Mouse (Mus musculus) heart, embryonic 11.5 days (tissue): ENCODE measurements around the gene Klhl2. TPM values are rescaled to one million over a fixed set of nuclear protein-coding genes. Genes with fewer than 3 reads are reported as not detected.

ENCODE experiments used
- ATAC-seq: fragments of 200-750 bp; cut with Nextera tagmentation; replicated peaks from 2 replicates; pipeline ENCODE4 v1.8.0; 2017; ENCODE audit warnings: moderate library complexity; ENCODE audit not compliant: insufficient number of reproducible peaks, low FRiP score, low TSS enrichment
- H3K27ac ChIP-seq: fragments of 300-500 bp; sonication (generic); 2 replicates; pipeline ENCODE4 v1.5.1; 2014; ENCODE audit warnings: mild to moderate bottlenecking, low read depth, low read length
- H3K27me3 ChIP-seq: fragments of 300-500 bp; sonication (generic); 2 replicates; pipeline ENCODE4 v1.6.1; 2014; ENCODE audit warnings: mild to moderate bottlenecking, low read length, mixed read lengths; ENCODE audit not compliant: control insufficient read depth, insufficient read depth
- H3K36me3 ChIP-seq: fragments of 300-500 bp; sonication (generic); 2 replicates; pipeline ENCODE4 v1.6.1; 2014; ENCODE audit warnings: mild to moderate bottlenecking, low read length, moderate library complexity, mixed read lengths; ENCODE audit not compliant: control insufficient read depth, insufficient read depth
- H3K4me1 ChIP-seq: fragments of 300-500 bp; sonication (generic); 2 replicates; pipeline ENCODE4 v1.6.1; 2014; ENCODE audit warnings: low read length; ENCODE audit not compliant: control insufficient read depth, insufficient read depth
- H3K4me2 ChIP-seq: fragments of 300-500 bp; sonication (generic); 2 replicates; pipeline ENCODE4 v1.6.1; 2014; ENCODE audit warnings: mild to moderate bottlenecking, moderate library complexity
- H3K4me3 ChIP-seq: fragments of 300-500 bp; sonication (generic); 2 replicates; pipeline ENCODE4 v1.5.1; 2014; ENCODE audit warnings: low read depth, low read length
- H3K9ac ChIP-seq: fragments of 300-500 bp; sonication (generic); 2 replicates; pipeline ENCODE4 v1.6.1; 2014; ENCODE audit warnings: mild to moderate bottlenecking, low read depth, low read length, moderate library complexity
- H3K9me3 ChIP-seq: fragments of 300-500 bp; sonication (generic); replicated peaks from 2 replicates; pipeline ENCODE4 v1.6.1; 2016; ENCODE audit warnings: low read length; ENCODE audit not compliant: control insufficient read depth
- WGBS: fragments of 180-500 bp; shearing (Covaris S2); extraction: QIAGEN DNeasy Blood & Tissue Kit; methylation state at CpG from one replicate; pipeline ENCODE4 v1.1.7; 2014; ENCODE audit not compliant: insufficient replicate concordance; 5-methylcytosine and 5-hydroxymethylcytosine counted together
- polyA plus RNA-seq: library from polyadenylated mRNA; unstranded; fragments of >200 nt; fragmentation: Nextera tagmentation; extraction: Ambion mirVana; gene quantifications from 2 replicates; pipeline ENCODE4 v1.2.1, GENCODE M21; 2014

Klhl2 gene
- polyA plus RNA-seq, 1 experiment from 2014 or later = 10.8 TPM

- H3K27ac ChIP-seq = no peak overlapping the region
- H3K4me3 ChIP-seq = no peak overlapping the region
- WGBS = 79% methylated on average over 6 of the region's 6 CpGs
Observed at GRCm38 (mm10) chr8:64690306-64690705, 159.5 kb downstream of the Klhl2 start.

More at GRCm38 (mm10) chr8:64690306-64690705, 159.5 kb downstream of the Klhl2 start:
- Histone ChIP-seq H3K9ac (no peak overlapping the region), H3K4me1 (peaks cover 3% of the 10 kb centered on the region), H3K4me2 (no peak overlapping the region), H3K36me3 (no peaks in the 10 kb centered on the region), H3K27me3 (no peaks in the 10 kb centered on the region), H3K9me3 (no peaks in the 10 kb centered on the region)
- no peak for ATAC-seq

Other genes starting within 250 kb of the Klhl2 start
- gene Cpe, start 157.0 kb downstream of the Klhl2 start, polyA plus RNA-seq = 116 and 122 TPM in 2 replicates
- gene Msmo1, start 116.2 kb downstream of the Klhl2 start, polyA plus RNA-seq = 81.2 and 86.9 TPM in 2 replicates
- 24.8 and 26.8 TPM in 2 replicates for gene Tmem192, start 97.2 kb upstream of the Klhl2 start, polyA plus RNA-seq
- gene Trim75, start 137.8 kb upstream of the Klhl2 start, polyA plus RNA-seq = 0.10 TPM in 1 of 2 replicates, not detected in the other
- 0.30 and 0.35 TPM in 2 replicates for gene Trim61, start 168.5 kb upstream of the Klhl2 start, polyA plus RNA-seq
- not detected in 2 replicates for gene Trim60, start 168.6 kb upstream of the Klhl2 start, polyA plus RNA-seq
- gene Apela, start 187.3 kb upstream of the Klhl2 start, polyA plus RNA-seq = 22.2 and 26.3 TPM in 2 replicates
- not detected in 2 replicates for gene Gm10663, start 225.0 kb upstream of the Klhl2 start, polyA plus RNA-seq